Mouse (Mus musculus) activated CD4-positive, CD25-positive, alpha-beta regulatory T cell, adult 4 months (primary cell): ENCODE data around the gene Tcf20. TPM values are rescaled to one million over a fixed set of nuclear protein-coding genes. Genes with fewer than 3 reads are reported as not detected.
"Not testable (repeated sequence)": the region's sequence is repeated elsewhere in the genome, so short reads cannot be mapped to it uniquely, and the experiment has no call there.

ENCODE experiments used
- ATAC-seq: one replicate; pipeline ENCODE4 v1.8.0; 2017
- polyA plus RNA-seq, 2 experiments: library from polyadenylated mRNA; unstranded; fragments of 100-300 nt; shearing (Covaris generic); gene quantifications; one replicate each; pipeline ENCODE4 v1.2.1; 2017

Tcf20 gene
- polyA plus RNA-seq, 2 experiments from 2014 or later, result 12.2 to 16.0 TPM

- ATAC-seq, result no peak
Measured at GRCm38 (mm10) chr15:82804708-82805639, 182.7 kb downstream of the Tcf20 start.

- ATAC-seq, result no peak
Measured at GRCm38 (mm10) chr15:82795936-82796440, 191.7 kb downstream of the Tcf20 start.

- ATAC-seq, result no peak
Measured at GRCm38 (mm10) chr15:82794277-82794676, 193.4 kb downstream of the Tcf20 start, which contains the start of gene Cyp2d26. Gene Cyp2d26 (minus strand): TSS chr15:82794294.

DNA sequence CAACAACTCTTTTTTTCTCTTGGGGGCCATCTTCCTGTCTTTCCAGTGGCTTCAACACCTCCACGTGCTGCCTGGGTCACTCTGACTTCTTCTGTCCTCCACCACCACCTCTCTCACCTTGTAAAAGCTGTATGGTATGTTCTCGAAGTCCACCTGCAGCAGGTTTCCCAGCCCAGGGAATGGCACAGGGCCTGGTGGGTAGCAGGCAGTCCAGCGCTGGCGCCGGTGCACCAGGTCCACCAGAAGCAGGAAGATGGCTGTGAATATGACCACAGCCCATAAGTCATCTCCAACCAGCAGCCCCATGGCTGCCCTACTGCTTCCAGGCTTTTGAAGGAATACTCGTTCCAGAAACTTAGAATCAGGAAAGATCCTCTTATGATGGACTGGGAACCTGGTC is 193.8 kb downstream of the Tcf20 start:
- ATAC-seq, result no peak

GRCm38 (mm10) chr15:82793454-82793853 is 194.2 kb downstream of the Tcf20 start:
- no peak for ATAC-seq

GRCm38 (mm10) chr15:82792566-82792965 is 195.1 kb downstream of the Tcf20 start:
- ATAC-seq, result no peak

DNA sequence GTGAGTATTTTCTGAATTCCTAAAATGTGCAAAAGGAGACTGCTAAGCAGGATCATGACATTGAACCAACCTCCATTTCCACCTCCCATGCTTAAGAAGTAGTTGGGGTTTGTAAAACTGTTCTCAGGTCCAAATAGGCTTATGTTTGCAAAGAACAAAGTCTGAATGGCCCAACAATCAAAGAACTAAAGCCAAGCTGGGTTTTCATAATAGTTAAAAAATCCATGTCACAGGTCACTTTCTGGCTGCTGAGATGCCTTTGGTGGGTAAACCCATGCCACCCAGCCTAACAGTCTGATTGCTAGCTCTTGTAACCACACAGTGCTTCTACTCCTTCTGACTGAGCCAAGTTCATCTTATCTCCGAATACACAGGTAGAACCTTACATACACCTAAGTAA is 203.1 kb downstream of the Tcf20 start:
- no peak for ATAC-seq

DNA sequence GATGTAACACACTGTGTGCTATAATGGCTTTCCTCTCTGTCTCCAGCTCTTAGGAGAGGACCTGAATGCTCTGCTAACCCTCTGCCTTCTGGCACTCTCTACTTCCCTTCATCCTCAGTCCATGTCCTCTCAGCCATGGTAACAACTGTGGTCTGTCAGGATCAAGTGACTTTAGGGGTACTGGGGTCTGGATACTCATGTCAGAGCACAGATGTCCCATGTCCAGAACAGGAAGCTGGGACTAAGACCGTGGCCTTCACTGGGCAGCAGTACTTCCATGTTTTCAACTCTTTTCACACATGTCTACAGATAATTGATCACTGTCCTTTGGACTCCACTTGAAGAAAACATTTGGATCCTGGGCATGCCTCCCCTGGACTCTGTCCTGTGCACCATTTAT is 203.9 kb downstream of the Tcf20 start:
- no peak for ATAC-seq

DNA sequence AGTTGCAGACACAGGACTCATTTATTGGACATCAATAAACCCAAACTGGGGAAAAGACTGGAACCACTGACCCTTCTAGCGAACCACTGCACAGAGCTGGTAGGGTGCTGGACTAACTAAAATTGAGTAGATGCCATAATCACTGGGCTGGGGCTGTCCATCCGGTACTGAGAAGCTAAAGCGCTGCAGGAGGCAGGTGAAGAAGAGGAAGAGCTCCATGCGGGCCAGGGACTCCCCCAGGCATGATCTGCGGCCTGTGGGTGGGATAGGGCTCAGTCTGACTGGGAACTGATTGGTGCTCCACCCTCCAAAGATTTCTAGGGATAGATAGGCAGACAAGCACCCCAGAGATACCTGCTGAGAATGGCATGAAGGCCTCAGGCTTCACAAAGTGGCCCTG is 209.8 kb downstream of the Tcf20 start:
- not testable (repeated sequence) for ATAC-seq

- ATAC-seq, result no peak
Measured at GRCm38 (mm10) chr15:82765943-82766342, 221.7 kb downstream of the Tcf20 start.

GRCm38 (mm10) chr15:82764881-82765280 is 222.8 kb downstream of the Tcf20 start:
- ATAC-seq, result no peak

- no peak for ATAC-seq
Measured at GRCm38 (mm10) chr15:82763631-82764420, 223.8 kb downstream of the Tcf20 start, which contains the start of gene Cyp2d40. Gene Cyp2d40 (minus strand): TSS chr15:82764183.

Other genes starting within 250 kb of the Tcf20 start
- gene Cyp2d40, start 223.7 kb downstream of the Tcf20 start, polyA plus RNA-seq, result not detected
- under 1 TPM in 1 of 2 experiments, not detected in 1; 0.21 TPM for gene Cyp2d26, start 193.6 kb downstream of the Tcf20 start, polyA plus RNA-seq
- gene Nfam1, start 45.4 kb upstream of the Tcf20 start, polyA plus RNA-seq, result under 1 TPM; 0.04 to 0.97 TPM
- 10 to 100 TPM; 79.0 to 82.8 TPM for gene Serhl, start 101.6 kb upstream of the Tcf20 start, polyA plus RNA-seq
- gene Rrp7a, start 134.9 kb upstream of the Tcf20 start, polyA plus RNA-seq, result 10 to 100 TPM; 67.8 to 87.0 TPM
- gene Poldip3, start 161.5 kb upstream of the Tcf20 start, polyA plus RNA-seq, result 100 to 1,000 TPM; 155 to 180 TPM
- gene Cyb5r3, start 184.7 kb upstream of the Tcf20 start, polyA plus RNA-seq, result 10 to 100 TPM; 55.9 to 73.9 TPM